In genomic region chr3:19897140-19897539, GRCm38 (mm10) we compare ENCODE assay signal across 19 mouse cellular contexts. TPM values are rescaled to one million over a fixed set of nuclear protein-coding genes. Genes with fewer than 3 reads are reported as not detected.
DNase-seq lines count a peak whose midpoint lies in the region; ATAC-seq lines count a peak whose summit lies in the region.
"Had no signal": no experiment of that assay in that cellular context is flagged by ENCODE, and none has a peak within 500 bp of the region (broad histone marks: within the 10 kb centered on the region; RNA-seq: fewer than 3 reads in every experiment).

No protein-coding gene starts in this region.

- no peak for ATAC-seq in forebrain, embryonic 16.5 days
- ATAC-seq in hindbrain, embryonic 12.5 days (ENCODE audit: low FRiP score), result no peak
- ATAC-seq in midbrain, embryonic 13.5 days, result no peak
- no peak for ATAC-seq in hindbrain, embryonic 16.5 days
- ATAC-seq in erythroid progenitor cell, adult 5-6 weeks (replicated peaks; ENCODE audit: low FRiP score, poor library complexity, severe bottlenecking), result no peak
- ATAC-seq: CD4-positive, CD25-positive, alpha-beta regulatory T cell, adult 4 months had no signal

- no peak overlapping the region for H3K27ac ChIP-seq in forebrain, embryonic 10.5 days
- no peak overlapping the region for H3K27ac ChIP-seq in forebrain, embryonic 16.5 days (ENCODE audit: low read length)
- no peak overlapping the region for H3K27ac ChIP-seq in hindbrain, embryonic 10.5 days
- no peak overlapping the region for H3K27ac ChIP-seq in hindbrain, embryonic 12.5 days
- no peak overlapping the region for H3K27ac ChIP-seq in midbrain, embryonic 13.5 days
- no peak overlapping the region for H3K27ac ChIP-seq in midbrain, embryonic 10.5 days (replicated peaks)
- H3K27ac ChIP-seq in hindbrain, embryonic 16.5 days (ENCODE audit: low read depth, low read length), result no peak overlapping the region
- H3K27ac ChIP-seq: layer of hippocampus, adult 2 months; limb, embryonic 15.5 days had no signal

- peaks cover 18% of the 10 kb centered on the region; the same call in 1 of the 2 replicates for H3K9me3 ChIP-seq in forebrain, embryonic 10.5 days
- no peaks in the 10 kb centered on the region for H3K9me3 ChIP-seq in forebrain, embryonic 16.5 days (ENCODE audit: control insufficient read depth, low read length)
- 0 out of 2 replicates have a peak, but pooled peaks cover 6% of the 10 kb centered on the region for H3K9me3 ChIP-seq in hindbrain, embryonic 10.5 days
- H3K9me3 ChIP-seq in hindbrain, embryonic 12.5 days (replicated peaks), result no peaks in the 10 kb centered on the region
- H3K9me3 ChIP-seq in midbrain, embryonic 13.5 days, result no peaks in the 10 kb centered on the region
- peaks cover 13% of the 10 kb centered on the region; the same call in 1 of the 2 replicates for H3K9me3 ChIP-seq in midbrain, embryonic 10.5 days (replicated peaks)
- H3K9me3 ChIP-seq in hindbrain, embryonic 16.5 days (ENCODE audit: control insufficient read depth, low read length), result no peaks in the 10 kb centered on the region; the same call in none of the 2 replicates
- H3K9me3 ChIP-seq: limb, embryonic 15.5 days; megakaryocyte, embryonic 14.5 days had no signal

- peak overlapping the region; percentile 94; the same call in 1 of the 2 replicates for H3K4me3 ChIP-seq in forebrain, embryonic 10.5 days
- no peak overlapping the region for H3K4me3 ChIP-seq in forebrain, embryonic 16.5 days (replicated peaks; ENCODE audit: low read length)
- H3K4me3 ChIP-seq in hindbrain, embryonic 10.5 days, result 0 out of 2 replicates have a peak overlapping the region, but pooled peaks have one; percentile 11
- no peak overlapping the region for H3K4me3 ChIP-seq in hindbrain, embryonic 12.5 days
- H3K4me3 ChIP-seq in midbrain, embryonic 13.5 days (replicated peaks), result no peak overlapping the region
- H3K4me3 ChIP-seq in midbrain, embryonic 10.5 days, result no peak overlapping the region; the same call in 1 of the 2 replicates
- no peak overlapping the region for H3K4me3 ChIP-seq in hindbrain, embryonic 16.5 days (ENCODE audit: low read length)
- H3K4me3 ChIP-seq: limb, embryonic 15.5 days; megakaryocyte, embryonic 14.5 days had no signal

- H3K27me3 ChIP-seq in forebrain, embryonic 10.5 days (ENCODE audit: poor library complexity, severe bottlenecking), result no peaks in the 10 kb centered on the region
- H3K27me3 ChIP-seq in forebrain, embryonic 16.5 days (replicated peaks; ENCODE audit: control insufficient read depth, insufficient read depth, low read length), result no peaks in the 10 kb centered on the region
- H3K27me3 ChIP-seq in hindbrain, embryonic 10.5 days (ENCODE audit: insufficient read depth, poor library complexity, severe bottlenecking), result no peaks in the 10 kb centered on the region
- no peaks in the 10 kb centered on the region for H3K27me3 ChIP-seq in hindbrain, embryonic 12.5 days
- no peaks in the 10 kb centered on the region for H3K27me3 ChIP-seq in midbrain, embryonic 13.5 days
- H3K27me3 ChIP-seq in midbrain, embryonic 10.5 days (ENCODE audit: low read depth, poor library complexity, severe bottlenecking), result no peaks in the 10 kb centered on the region
- H3K27me3 ChIP-seq in hindbrain, embryonic 16.5 days (replicated peaks; ENCODE audit: control insufficient read depth, insufficient read depth, low read length), result no peaks in the 10 kb centered on the region
- H3K27me3 ChIP-seq: limb, embryonic 15.5 days; megakaryocyte, embryonic 14.5 days had no signal

- H3K9ac ChIP-seq in forebrain, embryonic 16.5 days (replicated peaks; ENCODE audit: low read depth, low read length), result no peak overlapping the region
- no peak overlapping the region for H3K9ac ChIP-seq in hindbrain, embryonic 12.5 days
- no peak overlapping the region for H3K9ac ChIP-seq in midbrain, embryonic 13.5 days (replicated peaks)
- no peak overlapping the region for H3K9ac ChIP-seq in hindbrain, embryonic 16.5 days (ENCODE audit: low read depth, low read length)
- H3K9ac ChIP-seq: limb, embryonic 15.5 days had no signal

- no peak overlapping the region for H3K4me2 ChIP-seq in forebrain, embryonic 16.5 days (ENCODE audit: low read length)
- H3K4me2 ChIP-seq in hindbrain, embryonic 12.5 days (replicated peaks), result no peak overlapping the region
- peak overlapping the region; percentile 29 for H3K4me2 ChIP-seq in midbrain, embryonic 13.5 days (replicated peaks)
- H3K4me2 ChIP-seq in hindbrain, embryonic 16.5 days (ENCODE audit: low read length), result peak overlapping the region; percentile 15; the same call in 1 of the 2 replicates
- H3K4me2 ChIP-seq: limb, embryonic 15.5 days had no signal

- peaks cover 26% of the 10 kb centered on the region for H3K4me1 ChIP-seq in forebrain, embryonic 10.5 days
- H3K4me1 ChIP-seq in forebrain, embryonic 16.5 days (replicated peaks; ENCODE audit: control insufficient read depth, insufficient read depth, low read length), result peaks cover 18% of the 10 kb centered on the region
- H3K4me1 ChIP-seq in hindbrain, embryonic 10.5 days (replicated peaks), result peaks cover 17% of the 10 kb centered on the region
- peaks cover 18% of the 10 kb centered on the region for H3K4me1 ChIP-seq in hindbrain, embryonic 12.5 days
- H3K4me1 ChIP-seq in midbrain, embryonic 13.5 days (replicated peaks), result peaks cover 25% of the 10 kb centered on the region
- peaks cover 24% of the 10 kb centered on the region for H3K4me1 ChIP-seq in midbrain, embryonic 10.5 days
- peaks cover 18% of the 10 kb centered on the region for H3K4me1 ChIP-seq in hindbrain, embryonic 16.5 days (ENCODE audit: control insufficient read depth, insufficient read depth, low read depth, low read length)

- DNase-seq in forebrain, embryonic 10.5 days (ENCODE audit: extremely low spot score, low spot score), result no peak
- DNase-seq in hindbrain, embryonic 10.5 days (ENCODE audit: low spot score), result no peak
- no peak for DNase-seq in midbrain, embryonic 10.5 days (ENCODE audit: low spot score)
- DNase-seq: adrenal gland, adult 2 months; cerebellum, adult 2 months; cerebellum, postnatal 36 days; gastrocnemius, postnatal 14 days; kidney, adult 8-10 months; kidney, postnatal 14 days; layer of hippocampus, postnatal 36 days had no signal

- WGBS in forebrain, embryonic 10.5 days, result 93% methylated on average over 3 of the region's 3 CpGs
- 86% methylated on average over 3 of the region's 3 CpGs for WGBS in forebrain, embryonic 16.5 days
- 92% methylated on average over 3 of the region's 3 CpGs for WGBS in hindbrain, embryonic 10.5 days
- WGBS in hindbrain, embryonic 12.5 days, result 97% methylated on average over 3 of the region's 3 CpGs
- 87% methylated on average over 3 of the region's 3 CpGs for WGBS in midbrain, embryonic 13.5 days
- WGBS in midbrain, embryonic 10.5 days, result 97% methylated on average over 3 of the region's 3 CpGs
- WGBS in hindbrain, embryonic 16.5 days, result 94% methylated on average over 3 of the region's 3 CpGs

- peaks cover 46% of the 10 kb centered on the region for H3K36me3 ChIP-seq in forebrain, embryonic 10.5 days (replicated peaks)
- no peaks in the 10 kb centered on the region for H3K36me3 ChIP-seq in forebrain, embryonic 16.5 days (ENCODE audit: control insufficient read depth, insufficient read depth)
- H3K36me3 ChIP-seq in hindbrain, embryonic 10.5 days, result peaks cover 36% of the 10 kb centered on the region
- H3K36me3 ChIP-seq in hindbrain, embryonic 12.5 days, result peaks cover 11% of the 10 kb centered on the region; the same call in 1 of the 2 replicates
- peaks cover 28% of the 10 kb centered on the region for H3K36me3 ChIP-seq in midbrain, embryonic 13.5 days
- H3K36me3 ChIP-seq in midbrain, embryonic 10.5 days, result peaks cover 43% of the 10 kb centered on the region
- 0 out of 2 replicates have a peak, but pooled peaks cover 2% of the 10 kb centered on the region for H3K36me3 ChIP-seq in hindbrain, embryonic 16.5 days (ENCODE audit: control insufficient read depth, insufficient read depth, low read length)

RNA-seq across cellular contexts. Expression of gene Cp, which starts 59.7 kb away (rescaled TPM):
- polyA plus RNA-seq in forebrain, embryonic 10.5 days (2016; fragmentation: Nextera tagmentation; extraction: Ambion mirVana), result 6.4 and 9.0 TPM in 2 replicates
- polyA plus RNA-seq in forebrain, embryonic 16.5 days (2015; fragmentation: Nextera tagmentation; extraction: Ambion mirVana), result 4.1 and 6.4 TPM in 2 replicates
- 5.6 and 11.4 TPM in 2 replicates for polyA plus RNA-seq in hindbrain, embryonic 10.5 days (2016; fragmentation: Nextera tagmentation; extraction: Ambion mirVana)
- 5.6 and 6.1 TPM in 2 replicates for polyA plus RNA-seq in hindbrain, embryonic 12.5 days (2016; fragmentation: Nextera tagmentation; extraction: Ambion mirVana)
- polyA plus RNA-seq in midbrain, embryonic 13.5 days (2015; fragmentation: Nextera tagmentation; extraction: Ambion mirVana), result 6.2 and 8.9 TPM in 2 replicates
- polyA plus RNA-seq in midbrain, embryonic 10.5 days (2016; fragmentation: Nextera tagmentation; extraction: Ambion mirVana), result 6.4 and 7.2 TPM in 2 replicates
- 12.5 and 13.6 TPM in 2 replicates for polyA plus RNA-seq in hindbrain, embryonic 16.5 days (2015; fragmentation: Nextera tagmentation; extraction: Ambion mirVana)
- 1.3 and 1.8 TPM in 2 replicates for total RNA-seq in erythroid progenitor cell, adult 5-6 weeks (2015; ENCODE audit: low replicate concordance)
- total RNA-seq in erythroid progenitor cell, adult 5-6 weeks (2017; ENCODE audit: low replicate concordance), result 0.23 and 3.6 TPM in 2 replicates

Comparison
In these comparisons a context has a peak if more than half of its experiments do, and no peak if none do; other contexts are left out.
1. H3K4me3 ChIP-seq: peak in forebrain, embryonic 10.5 days (single experiment) and hindbrain, embryonic 10.5 days (single experiment); none in forebrain, embryonic 16.5 days (single experiment), hindbrain, embryonic 12.5 days (single experiment), midbrain, embryonic 13.5 days (single experiment), midbrain, embryonic 10.5 days (single experiment) and hindbrain, embryonic 16.5 days (single experiment).
2. H3K4me2 ChIP-seq: peak in midbrain, embryonic 13.5 days (single experiment) and hindbrain, embryonic 16.5 days (single experiment); none in forebrain, embryonic 16.5 days (single experiment) and hindbrain, embryonic 12.5 days (single experiment).